Mouse (Mus musculus) kidney, adult 2 months (tissue): ENCODE results near the gene Cdkn2c.

ENCODE experiments used
- CTCF ChIP-seq: fragments of 200-500 bp; conservative IDR thresholded peaks from 2 replicates; pipeline ENCODE4 v1.5.1; 2011; ENCODE audit warnings: low read depth, mild to moderate bottlenecking, control low read depth, low read length, moderate library complexity, mixed read lengths; ENCODE audit not compliant: insufficient read depth, insufficient read length
- POLR2A ChIP-seq: fragments of 200-500 bp; IDR thresholded peaks from one replicate; pipeline ENCODE4 v1.6.1; 2011; ENCODE audit warnings: low read depth, low read length, control low read depth

- TF ChIP-seq CTCF (peak; percentile 28; the same call in 1 of the 2 replicates), POLR2A (peak; percentile 83)
Measured at GRCm38 (mm10) chr4:109676218-109677215, 9.5 kb upstream of the Cdkn2c start, which contains the start of gene Faf1.
